Mouse (Mus musculus): ENCODE measurements around the gene Orc1.

Orc1 gene

GRCm38 (mm10) chr4:108578840-108579742, at the start of gene Orc1, which contains the start of gene Prpf38a:
Orc1 (plus strand) TSS chr4:108579423.
Prpf38a (minus strand) TSS chr4:108579336.
- peak; percentile 74 for DNase-seq (ENCODE audit: extremely low read depth, low read depth, low spot score)

DNA sequence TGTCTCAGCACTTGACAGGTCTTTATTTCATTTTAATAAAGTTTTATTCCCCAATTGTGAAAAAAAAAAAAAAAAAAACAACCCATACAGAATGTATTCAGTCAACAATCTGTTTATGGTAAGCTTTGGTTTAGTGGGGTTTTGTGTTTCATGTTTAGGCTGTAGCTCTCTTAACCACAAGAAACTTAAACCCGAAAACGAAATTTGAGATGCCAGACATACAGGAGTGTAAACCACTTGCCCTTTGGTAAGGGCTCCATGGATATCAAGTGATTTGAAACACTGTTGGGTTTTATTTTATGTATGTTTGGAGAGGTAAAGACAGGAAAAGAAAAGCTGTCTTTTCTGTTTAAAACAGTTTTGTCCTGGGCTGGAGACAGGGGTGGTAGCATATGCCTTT, 39.5 kb upstream of the Orc1 start:
- no peak for DNase-seq (ENCODE audit: extremely low read depth, low read depth, low spot score)

DNA sequence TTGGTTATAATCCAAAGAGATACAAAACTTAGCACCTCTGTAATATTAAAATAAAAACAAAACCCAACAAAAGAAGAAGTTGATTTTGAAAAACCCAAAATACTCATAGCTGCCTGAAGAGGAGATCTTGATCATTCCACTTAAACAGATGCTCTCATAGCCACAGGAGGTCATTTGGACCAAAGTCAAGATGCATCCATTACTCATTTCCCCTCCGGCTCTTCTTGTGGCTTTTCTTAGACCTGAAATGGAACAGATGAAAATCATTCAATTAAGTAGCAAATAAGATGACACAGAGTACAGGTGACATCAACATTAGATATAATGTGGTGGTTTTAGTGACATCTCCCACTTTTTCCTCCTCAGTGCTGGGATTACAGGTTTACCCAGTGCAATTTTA, 14.2 kb upstream of the Orc1 start:
- no peak for DNase-seq (ENCODE audit: extremely low read depth, low read depth, low spot score)

DNA sequence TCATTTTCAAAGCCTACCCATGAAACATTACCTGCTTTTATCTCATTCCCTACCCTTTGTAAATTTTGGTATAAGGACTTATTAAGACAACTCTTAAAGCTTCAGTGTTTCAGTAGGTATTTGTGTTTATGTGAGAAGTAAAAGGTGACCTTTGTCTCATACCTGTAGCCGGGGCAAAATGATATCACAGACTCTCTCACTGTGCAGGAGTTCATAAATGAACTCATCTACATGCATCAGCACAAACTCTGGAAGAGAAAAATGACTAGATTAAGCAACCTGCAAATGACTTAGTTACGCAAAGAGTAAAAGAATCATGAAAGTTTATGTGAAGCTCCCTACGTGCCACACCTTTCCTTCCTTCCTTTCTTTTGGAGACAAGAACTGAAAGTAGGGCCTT, 6.6 kb upstream of the Orc1 start:
- DNase-seq (ENCODE audit: extremely low read depth, low read depth, low spot score) = no peak

DNA sequence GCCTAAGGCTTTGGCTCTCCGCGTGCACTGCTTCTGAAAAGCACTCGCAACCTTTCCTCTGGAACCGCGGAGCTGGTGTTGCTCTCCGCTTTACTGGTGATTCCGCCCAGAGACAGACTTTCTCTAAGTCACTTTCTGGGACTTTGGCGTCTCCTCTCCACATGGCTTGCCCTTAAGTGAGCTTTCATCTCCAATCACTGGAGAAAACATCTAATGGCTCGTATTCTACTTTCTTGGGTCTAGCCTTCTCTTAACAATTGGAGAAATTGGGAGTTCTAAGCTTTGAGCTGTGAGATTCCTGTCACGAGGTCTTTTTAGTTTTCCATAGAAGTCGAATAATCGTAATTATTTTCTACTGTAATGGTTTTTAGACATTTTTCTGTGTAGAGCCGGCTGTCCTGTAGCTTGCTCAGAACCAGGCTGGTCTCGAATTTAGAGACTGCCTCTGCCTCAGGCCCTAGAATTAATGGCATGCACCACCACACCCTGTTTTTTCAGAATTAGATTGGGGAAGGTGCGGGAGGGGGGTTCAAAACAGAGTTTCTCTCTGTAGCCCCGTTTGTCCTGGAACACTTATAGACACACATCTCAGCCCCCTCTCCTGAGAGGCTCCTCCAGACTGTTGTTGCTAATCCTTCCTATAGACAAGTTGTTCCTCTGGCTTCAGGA, 654 bp downstream of the Orc1 start:
- no peak for DNase-seq (ENCODE audit: extremely low read depth, low read depth, low spot score)

DNA sequence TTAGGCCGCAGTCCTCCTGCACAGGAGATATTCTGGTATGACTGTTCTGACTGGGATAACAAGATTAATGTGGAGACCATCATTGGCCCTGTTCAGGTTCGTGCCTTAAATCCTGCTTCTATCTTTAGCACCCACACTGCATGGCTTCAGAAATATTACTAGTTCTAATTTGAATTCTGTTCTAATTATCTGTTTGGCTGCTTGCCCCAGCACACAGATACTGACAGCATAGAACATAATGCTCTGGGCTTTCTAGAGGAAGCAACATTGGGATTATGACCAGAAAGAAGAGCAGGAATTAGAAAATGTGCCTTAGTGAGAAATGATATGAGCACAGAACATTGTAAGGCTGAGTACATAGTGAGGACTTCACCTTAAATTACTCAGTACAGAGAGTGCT, 14.2 kb downstream of the Orc1 start:
- no peak for DNase-seq (ENCODE audit: extremely low read depth, low read depth, low spot score)

DNA sequence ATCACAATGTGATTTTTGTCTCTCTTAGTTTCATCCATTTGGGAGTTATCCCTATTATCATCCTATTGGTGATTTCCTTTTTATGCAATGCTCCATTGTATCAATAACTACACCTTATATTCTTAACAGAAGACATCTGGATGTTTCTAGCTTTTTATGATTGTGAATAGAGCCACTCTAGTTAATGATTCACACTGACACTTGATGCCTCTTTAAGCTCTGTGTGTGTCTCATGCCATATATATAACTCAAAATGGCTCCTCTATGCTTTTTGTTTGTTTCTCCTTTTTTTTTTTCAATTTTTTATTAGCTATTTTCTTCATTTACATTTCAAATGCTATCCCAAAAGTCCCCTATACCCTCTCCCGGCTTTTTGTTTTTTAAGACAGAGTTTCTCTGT, 16.6 kb downstream of the Orc1 start:
- DNase-seq (ENCODE audit: extremely low read depth, low read depth, low spot score) = no peak

GRCm38 (mm10) chr4:108598306-108598705, 19.1 kb downstream of the Orc1 start:
- DNase-seq (ENCODE audit: extremely low read depth, low read depth, low spot score) = no peak

DNA sequence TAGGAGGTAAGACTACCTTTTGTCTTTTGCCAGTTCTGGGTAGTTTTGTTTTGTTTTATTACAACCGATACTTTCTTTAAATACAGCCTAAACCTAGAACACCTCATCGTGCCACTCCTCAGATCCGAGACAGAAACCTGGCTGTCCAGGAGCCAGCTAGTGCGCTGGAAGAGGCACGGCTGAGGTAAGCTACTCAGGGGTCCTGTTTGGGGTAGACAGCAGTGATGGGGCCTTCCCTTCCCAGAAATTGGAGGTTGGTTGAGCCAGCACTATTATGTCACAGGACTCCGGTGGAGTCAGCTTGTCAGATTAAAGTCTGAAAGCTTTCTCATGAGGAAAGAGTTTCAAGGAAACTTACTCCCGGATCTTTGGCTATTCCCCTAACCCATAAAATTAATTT, 22.6 kb downstream of the Orc1 start:
- DNase-seq (ENCODE audit: extremely low read depth, low read depth, low spot score) = no peak

DNA sequence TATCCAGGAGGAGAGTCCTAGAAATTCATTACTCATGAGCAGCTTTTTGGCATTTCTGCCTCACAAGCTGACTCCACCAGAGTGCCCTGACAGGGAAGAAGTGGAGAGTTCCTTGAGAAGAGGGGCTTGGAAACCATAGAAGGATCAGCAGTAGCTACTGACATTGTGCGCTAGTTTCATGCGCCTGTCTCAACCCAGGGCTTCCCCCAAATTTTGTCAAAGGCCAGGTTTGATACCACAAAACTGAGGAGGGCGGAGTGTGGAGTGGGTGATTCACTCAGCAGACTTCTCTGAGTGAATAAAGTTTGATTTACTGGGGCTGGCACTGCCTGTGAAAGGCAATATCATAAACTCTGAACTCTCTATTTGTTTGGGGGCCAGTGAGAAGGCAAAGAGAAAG, 29.4 kb downstream of the Orc1 start:
- DNase-seq (ENCODE audit: extremely low read depth, low read depth, low spot score) = no peak

DNA sequence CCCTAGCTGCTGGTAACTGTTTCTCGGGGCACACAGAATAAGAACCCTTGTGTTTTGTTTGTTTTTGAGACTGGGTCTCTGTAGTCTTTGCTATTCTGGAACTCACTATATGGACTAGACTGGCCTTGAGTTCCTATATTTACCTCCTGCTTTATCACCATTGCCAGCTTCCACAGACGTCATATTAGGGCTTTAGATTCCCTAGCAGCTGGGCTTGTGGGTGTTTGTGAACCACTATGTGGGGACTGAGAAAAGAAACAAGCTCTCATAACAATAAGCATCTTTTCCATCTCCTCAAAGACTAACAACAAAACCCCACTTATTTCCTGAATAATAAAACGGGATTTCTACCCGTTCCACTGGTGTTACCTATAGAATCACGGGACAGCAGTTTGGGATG, 31.7 kb downstream of the Orc1 start:
- no peak for DNase-seq (ENCODE audit: extremely low read depth, low read depth, low spot score)

- no peak for DNase-seq (ENCODE audit: extremely low read depth, low read depth, low spot score)
Observed at GRCm38 (mm10) chr4:108618586-108618985, 39.4 kb downstream of the Orc1 start.

GRCm38 (mm10) chr4:108619165-108619564, 39.9 kb downstream of the Orc1 start:
- no peak for DNase-seq (ENCODE audit: extremely low read depth, low read depth, low spot score)

- DNase-seq (ENCODE audit: extremely low read depth, low read depth, low spot score) = peak; percentile 54
Observed at GRCm38 (mm10) chr4:108619587-108620341, 40.5 kb downstream of the Orc1 start, which contains the start of gene Cc2d1b. Cc2d1b (plus strand) TSS chr4:108619940.

DNA sequence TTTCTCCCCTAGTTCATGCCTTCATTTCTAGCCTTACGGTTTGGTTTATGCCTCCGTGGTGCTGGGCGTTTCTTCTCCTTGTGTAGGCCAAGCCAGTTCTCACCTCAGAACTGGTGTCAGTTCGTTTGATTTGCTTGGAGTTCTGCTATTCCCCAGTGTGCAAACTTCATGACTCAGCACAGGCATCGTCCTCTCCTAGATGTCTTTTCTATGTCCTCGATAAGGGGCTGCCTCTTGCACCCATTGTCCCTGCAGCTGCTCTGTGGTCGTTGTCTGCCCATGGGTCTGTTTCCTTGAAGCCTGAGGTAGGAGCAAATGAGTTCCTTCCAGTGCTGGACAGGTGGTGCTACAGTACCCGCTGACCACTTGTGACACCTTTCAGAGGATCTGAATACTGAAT, 41.3 kb downstream of the Orc1 start:
- DNase-seq (ENCODE audit: extremely low read depth, low read depth, low spot score) = no peak

DNA sequence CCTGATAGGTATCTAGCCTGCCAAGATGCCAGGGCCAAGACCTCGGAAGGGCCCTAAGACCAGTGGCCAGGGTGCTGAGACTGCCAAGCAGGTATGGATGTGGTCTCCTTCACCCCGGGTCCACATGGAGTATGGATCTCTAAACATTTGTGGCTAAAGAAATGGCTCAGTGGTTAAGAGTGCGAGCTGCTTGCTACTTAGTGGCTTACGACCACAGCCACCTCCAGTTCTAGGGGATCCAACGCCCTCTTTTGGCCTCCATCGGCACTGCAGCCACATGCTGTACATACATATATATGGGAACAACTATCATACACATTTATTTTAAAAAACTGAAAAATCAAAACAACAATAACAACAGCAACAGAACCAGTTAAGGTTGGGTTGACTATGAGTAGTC, 42.3 kb downstream of the Orc1 start:
- no peak for DNase-seq (ENCODE audit: extremely low read depth, low read depth, low spot score)

GRCm38 (mm10) chr4:108627066-108627465, 47.8 kb downstream of the Orc1 start:
- no peak for DNase-seq (ENCODE audit: extremely low read depth, low read depth, low spot score)

DNA sequence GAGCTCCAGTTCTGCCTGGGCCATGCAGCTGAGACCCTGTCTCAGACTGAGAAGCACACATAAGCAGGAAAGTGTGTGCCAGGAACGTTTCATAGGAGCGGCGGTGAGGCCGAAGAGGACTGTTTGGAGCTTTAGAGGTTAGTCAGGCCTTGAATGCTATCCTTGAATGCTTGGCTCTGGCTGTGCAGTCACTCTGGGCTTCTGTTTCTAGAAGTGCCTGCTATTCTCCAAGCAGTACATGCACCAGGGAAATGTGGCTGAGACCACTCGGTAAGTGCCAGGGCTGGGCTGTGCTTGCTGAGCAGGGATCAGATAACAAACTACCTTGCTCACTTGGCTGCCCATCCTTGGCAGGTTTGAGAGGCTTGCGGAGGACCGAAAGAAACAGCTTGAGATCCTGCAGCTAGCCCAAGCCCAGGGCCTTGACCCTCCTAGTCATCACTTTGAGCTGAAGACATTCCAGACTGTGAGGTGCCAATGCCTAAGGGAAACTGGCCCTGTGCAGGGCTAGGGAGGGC, 50.2 kb downstream of the Orc1 start:
- no peak for DNase-seq (ENCODE audit: extremely low read depth, low read depth, low spot score)

DNA sequence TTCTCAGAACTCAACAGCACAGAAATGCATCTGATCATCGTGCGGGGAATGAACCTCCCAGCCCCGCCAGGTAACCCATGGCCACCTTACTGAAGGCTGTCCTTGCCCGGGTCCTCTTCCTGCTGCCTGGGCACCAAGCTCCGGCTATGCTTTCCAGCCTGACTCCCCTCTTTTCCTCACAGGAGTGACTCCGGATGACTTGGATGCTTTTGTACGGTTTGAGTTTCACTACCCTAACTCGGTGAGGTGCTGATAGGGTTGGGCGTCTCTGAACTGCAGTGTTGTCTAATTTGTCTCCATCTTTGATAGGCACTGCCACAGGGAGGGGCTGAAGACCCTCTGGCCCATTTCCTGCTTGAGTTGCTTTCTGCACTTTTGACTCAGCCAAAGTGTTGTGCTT, 50.9 kb downstream of the Orc1 start:
- no peak for DNase-seq (ENCODE audit: extremely low read depth, low read depth, low spot score)

GRCm38 (mm10) chr4:108631616-108632015, 52.4 kb downstream of the Orc1 start:
- DNase-seq (ENCODE audit: extremely low read depth, low read depth, low spot score) = no peak

- no peak for DNase-seq (ENCODE audit: extremely low read depth, low read depth, low spot score)
Observed at GRCm38 (mm10) chr4:108633703-108634102, 54.5 kb downstream of the Orc1 start.

Measured in fat pad, adult 2 months (tissue).